Mouse (Mus musculus): ENCODE results near the gene Mapk13.

GRCm38 (mm10) chr17:28743145-28743866 is 25.8 kb upstream of the Mapk13 start:
- TF ChIP-seq POLR2A (IDR thresholded peaks at IDR 0.05; ENCODE audit: borderline replicate concordance, low read depth, low read length) (no peak), CTCF (IDR thresholded peaks at IDR 0.05; ENCODE audit: low read depth, low read length) (no peak)
